Mouse (Mus musculus): ENCODE data around the gene Kcnq1. TPM values are rescaled to one million over a fixed set of nuclear protein-coding genes. Genes with fewer than 3 reads are reported as not detected.

The Kcnq1 gene
- polyA plus RNA-seq, 1 experiment: 1.2 TPM

- no peaks in the 10 kb centered on the region for H3K4me1 ChIP-seq (ENCODE audit: control insufficient read depth, insufficient read depth, insufficient read length)
- DNase-seq (ENCODE audit: low read depth in 1 of 2, low spot score in 2 of 2): no peak
- no peaks in the 10 kb centered on the region for H3K36me3 ChIP-seq (ENCODE audit: control insufficient read depth, insufficient read depth, low read length)
- no peak for TF ChIP-seq CTCF (IDR thresholded peaks at IDR 0.05; ENCODE audit: extremely low read depth, insufficient read depth, insufficient read length, insufficient replicate concordance)
- TF ChIP-seq POLR2A (IDR thresholded peaks at IDR 0.05; ENCODE audit: low read depth, low read length): no peak
- no peak overlapping the region for H3K27ac ChIP-seq (ENCODE audit: insufficient read depth, low read length)
- no peaks in the 10 kb centered on the region for H3K27me3 ChIP-seq (ENCODE audit: control insufficient read depth, insufficient read depth, low read length)
- H3K4me3 ChIP-seq (ENCODE audit: extremely low read depth, insufficient read depth, insufficient read length): no peak overlapping the region
- 86% methylated on average over 5 of the region's 5 CpGs for WGBS
Measured at GRCm38 (mm10) chr7:143360776-143361175, 254.6 kb downstream of the Kcnq1 start.

GRCm38 (mm10) chr7:143364092-143364832 lies 258.1 kb downstream of the Kcnq1 start:
- 77% methylated on average over 7 of the region's 7 CpGs for WGBS
- TF ChIP-seq POLR2A (IDR thresholded peaks at IDR 0.05; ENCODE audit: low read depth, low read length): no peak
- no peak for TF ChIP-seq CTCF (IDR thresholded peaks at IDR 0.05; ENCODE audit: extremely low read depth, insufficient read depth, insufficient read length, insufficient replicate concordance)
- H3K36me3 ChIP-seq (ENCODE audit: control insufficient read depth, insufficient read depth, low read length): no peaks in the 10 kb centered on the region
- no peaks in the 10 kb centered on the region for H3K27me3 ChIP-seq (ENCODE audit: control insufficient read depth, insufficient read depth, low read length)
- H3K4me3 ChIP-seq (ENCODE audit: extremely low read depth, insufficient read depth, insufficient read length): no peak overlapping the region
- H3K4me1 ChIP-seq (ENCODE audit: control insufficient read depth, insufficient read depth, insufficient read length): no peaks in the 10 kb centered on the region
- H3K27ac ChIP-seq (ENCODE audit: insufficient read depth, low read length): no peak overlapping the region
- no peak for DNase-seq (ENCODE audit: low read depth in 1 of 2, low spot score in 2 of 2)

GRCm38 (mm10) chr7:143364969-143365839 lies 259.0 kb downstream of the Kcnq1 start:
- no peak for TF ChIP-seq CTCF (IDR thresholded peaks at IDR 0.05; ENCODE audit: extremely low read depth, insufficient read depth, insufficient read length, insufficient replicate concordance)
- no peak for DNase-seq (ENCODE audit: low read depth in 1 of 2, low spot score in 2 of 2)
- no peaks in the 10 kb centered on the region for H3K4me1 ChIP-seq (ENCODE audit: control insufficient read depth, insufficient read depth, insufficient read length)
- no peak overlapping the region for H3K27ac ChIP-seq (ENCODE audit: insufficient read depth, low read length)
- H3K4me3 ChIP-seq (ENCODE audit: extremely low read depth, insufficient read depth, insufficient read length): no peak overlapping the region
- no peaks in the 10 kb centered on the region for H3K36me3 ChIP-seq (ENCODE audit: control insufficient read depth, insufficient read depth, low read length)
- WGBS: 84% methylated on average over 8 of the region's 8 CpGs
- no peaks in the 10 kb centered on the region for H3K27me3 ChIP-seq (ENCODE audit: control insufficient read depth, insufficient read depth, low read length)

GRCm38 (mm10) chr7:143367366-143368266 lies 261.5 kb downstream of the Kcnq1 start:
- Histone ChIP-seq H3K36me3 (ENCODE audit: control insufficient read depth, insufficient read depth, low read length) (no peaks in the 10 kb centered on the region), H3K27ac (ENCODE audit: insufficient read depth, low read length) (no peak overlapping the region), H3K4me1 (ENCODE audit: control insufficient read depth, insufficient read depth, insufficient read length) (no peaks in the 10 kb centered on the region), H3K4me3 (ENCODE audit: extremely low read depth, insufficient read depth, insufficient read length) (no peak overlapping the region), H3K27me3 (ENCODE audit: control insufficient read depth, insufficient read depth, low read length) (no peaks in the 10 kb centered on the region)
- DNase-seq (ENCODE audit: low read depth in 1 of 2, low spot score in 2 of 2): no peak
- TF ChIP-seq POLR2A (IDR thresholded peaks at IDR 0.05; ENCODE audit: low read depth, low read length) (no peak), CTCF (IDR thresholded peaks at IDR 0.05; ENCODE audit: extremely low read depth, insufficient read depth, insufficient read length, insufficient replicate concordance) (no peak)
- WGBS: 61% methylated on average over 20 of the region's 20 CpGs

- Histone ChIP-seq H3K27ac (ENCODE audit: insufficient read depth, low read length) (no peak overlapping the region), H3K27me3 (ENCODE audit: control insufficient read depth, insufficient read depth, low read length) (no peaks in the 10 kb centered on the region), H3K36me3 (ENCODE audit: control insufficient read depth, insufficient read depth, low read length) (no peaks in the 10 kb centered on the region), H3K4me1 (ENCODE audit: control insufficient read depth, insufficient read depth, insufficient read length) (no peaks in the 10 kb centered on the region), H3K4me3 (ENCODE audit: extremely low read depth, insufficient read depth, insufficient read length) (no peak overlapping the region)
- WGBS: 75% methylated on average over 7 of the region's 7 CpGs
- DNase-seq (ENCODE audit: low read depth in 1 of 2, low spot score in 2 of 2): no peak
- TF ChIP-seq CTCF (IDR thresholded peaks at IDR 0.05; ENCODE audit: extremely low read depth, insufficient read depth, insufficient read length, insufficient replicate concordance) (no peak), POLR2A (IDR thresholded peaks at IDR 0.05; ENCODE audit: low read depth, low read length) (no peak)
Measured at GRCm38 (mm10) chr7:143368267-143368643, 262.1 kb downstream of the Kcnq1 start.

GRCm38 (mm10) chr7:143371336-143371735 lies 265.2 kb downstream of the Kcnq1 start:
- Histone ChIP-seq H3K27me3 (ENCODE audit: control insufficient read depth, insufficient read depth, low read length) (no peaks in the 10 kb centered on the region), H3K27ac (ENCODE audit: insufficient read depth, low read length) (no peak overlapping the region), H3K4me1 (ENCODE audit: control insufficient read depth, insufficient read depth, insufficient read length) (no peaks in the 10 kb centered on the region), H3K4me3 (ENCODE audit: extremely low read depth, insufficient read depth, insufficient read length) (no peak overlapping the region), H3K36me3 (ENCODE audit: control insufficient read depth, insufficient read depth, low read length) (no peaks in the 10 kb centered on the region)
- WGBS: 86% methylated on average over 2 of the region's 2 CpGs
- DNase-seq (ENCODE audit: low read depth in 1 of 2, low spot score in 2 of 2): no peak
- TF ChIP-seq CTCF (IDR thresholded peaks at IDR 0.05; ENCODE audit: extremely low read depth, insufficient read depth, insufficient read length, insufficient replicate concordance) (no peak), POLR2A (IDR thresholded peaks at IDR 0.05; ENCODE audit: low read depth, low read length) (no peak)
